Mouse (Mus musculus) liver, postnatal 0 days (tissue): ENCODE results near the gene B4gat1. TPM values are rescaled to one million over a fixed set of nuclear protein-coding genes. Genes with fewer than 3 reads are reported as not detected.
"Not testable (repeated sequence)": the region's sequence is repeated elsewhere in the genome, so short reads cannot be mapped to it uniquely, and the experiment has no call there.

Source experiments
- ATAC-seq: fragments of 200-750 bp; cut with Nextera tagmentation; 2 replicates; pipeline ENCODE4 v1.8.0; 2017; ENCODE audit warnings: mild to moderate bottlenecking, moderate library complexity
- DNase-seq: peaks from one replicate; pipeline ENCODE4 v3.0.0-alpha.2; 2016
- H3K27ac ChIP-seq: fragments of 300-500 bp; sonication (generic); 2 replicates; pipeline ENCODE4 v1.5.1; 2014; ENCODE audit warnings: antibody characterized with exemption, moderate library complexity, mild to moderate bottlenecking, low read depth
- H3K27me3 ChIP-seq: fragments of 300-500 bp; sonication (generic); 2 replicates; pipeline ENCODE4 v1.6.1; 2014; ENCODE audit warnings: low read length, control low read depth, mixed read lengths; ENCODE audit not compliant: insufficient read depth
- H3K36me3 ChIP-seq: fragments of 300-500 bp; sonication (generic); replicated peaks from 2 replicates; pipeline ENCODE4 v1.6.1; 2014; ENCODE audit warnings: mild to moderate bottlenecking, control low read depth, low read length, moderate library complexity, mixed read lengths; ENCODE audit not compliant: insufficient read depth
- H3K4me1 ChIP-seq: fragments of 300-500 bp; sonication (generic); 2 replicates; pipeline ENCODE4 v1.6.1; 2014; ENCODE audit warnings: antibody characterized with exemption, mild to moderate bottlenecking, control low read depth; ENCODE audit not compliant: insufficient read depth
- H3K4me2 ChIP-seq: fragments of 300-500 bp; sonication (generic); 2 replicates; pipeline ENCODE4 v1.6.1; 2014; ENCODE audit warnings: low read depth, mild to moderate bottlenecking, low read length, moderate library complexity, mixed read lengths
- H3K4me3 ChIP-seq: fragments of 300-500 bp; sonication (generic); 2 replicates; pipeline ENCODE4 v1.5.1; 2014; ENCODE audit warnings: low read depth, low read length
- H3K9ac ChIP-seq: fragments of 300-500 bp; sonication (generic); replicated peaks from 2 replicates; pipeline ENCODE4 v1.6.1; 2014; ENCODE audit warnings: mild to moderate bottlenecking, moderate library complexity
- H3K9me3 ChIP-seq: fragments of 300-500 bp; sonication (generic); 2 replicates; pipeline ENCODE4 v1.6.1; 2016; ENCODE audit warnings: mild to moderate bottlenecking, control low read depth, low read length, mixed read lengths
- CTCF ChIP-seq: sonication (generic); IDR thresholded peaks from 2 replicates; pipeline ENCODE4 v1.5.1; 2016; ENCODE audit warnings: antibody characterized with exemption, low read depth
- EP300 ChIP-seq: IDR thresholded peaks from 2 replicates; pipeline ENCODE4 v1.6.1; 2016; ENCODE audit warnings: antibody characterized with exemption, low read depth, mild to moderate bottlenecking
- WGBS: fragments of 180-500 bp; shearing (Covaris S2); extraction: QIAGEN DNeasy Blood & Tissue Kit; methylation state at CpG from one replicate; pipeline ENCODE4 v1.1.7; 2014; ENCODE audit not compliant: insufficient replicate concordance; 5-methylcytosine and 5-hydroxymethylcytosine counted together
- polyA plus RNA-seq: library from polyadenylated mRNA; unstranded; fragments of >200 nt; fragmentation: Nextera tagmentation; extraction: Ambion mirVana; gene quantifications from 2 replicates; pipeline ENCODE4 v1.2.1, GENCODE M21; 2015

The B4gat1 gene
- polyA plus RNA-seq, 1 experiment from 2014 or later = 12.4 TPM

DNA sequence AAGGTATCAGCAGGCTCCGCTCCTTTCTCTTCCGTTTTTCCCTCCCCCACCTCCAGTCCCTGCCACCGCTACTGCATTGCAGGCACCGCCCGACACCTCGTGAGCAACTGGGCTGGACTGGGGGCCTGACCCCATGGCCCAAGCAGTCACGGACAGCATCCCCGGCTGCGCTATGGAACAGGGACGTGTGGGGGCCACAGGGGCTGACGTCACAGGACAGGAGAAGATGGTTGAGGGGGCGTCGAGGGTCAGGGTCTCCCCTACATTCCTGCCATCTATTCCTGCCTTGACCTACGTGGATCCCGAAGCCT, 46.2 kb downstream of the B4gat1 start:
- peaks cover 61% of the 10 kb centered on the region for H3K27me3 ChIP-seq
- H3K4me3 ChIP-seq = peak overlapping the region; percentile 56
- TF ChIP-seq CTCF (no peak), EP300 (no peak)

DNA sequence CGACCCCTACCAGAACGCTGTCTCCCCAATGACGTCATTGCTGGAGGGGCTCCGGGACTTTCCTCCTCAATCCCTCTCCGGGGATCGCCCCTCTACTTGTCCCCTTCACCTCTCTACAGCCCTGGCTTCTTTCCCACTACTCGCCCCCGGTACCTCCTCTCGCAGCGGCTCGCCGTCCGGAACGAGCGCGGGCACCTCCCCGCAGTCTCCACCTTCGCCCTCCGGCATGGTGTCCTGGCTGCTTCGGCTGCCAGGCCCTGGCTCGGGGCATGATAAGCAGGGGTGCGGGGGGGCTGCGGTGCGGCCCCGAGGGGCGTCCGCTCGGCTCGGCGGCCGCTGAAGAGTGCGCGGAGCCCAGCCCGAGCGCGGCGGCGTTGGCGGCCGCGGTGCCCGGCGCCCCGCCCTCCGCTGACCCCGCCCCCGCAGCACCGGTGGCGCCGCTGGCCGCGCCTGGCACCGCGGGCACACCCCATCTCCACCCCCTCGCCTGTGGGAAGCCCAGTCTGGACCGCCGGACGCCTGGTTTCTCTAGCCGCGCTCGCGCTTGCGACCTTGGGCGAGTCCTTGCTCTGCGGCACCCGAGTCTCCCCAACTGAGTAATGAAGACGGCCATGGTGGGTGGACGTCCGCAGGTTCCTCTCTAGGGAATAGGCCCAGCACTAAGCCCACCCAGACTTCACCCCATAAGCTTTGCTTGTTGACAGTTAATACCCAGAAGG, 46.7 kb downstream of the B4gat1 start, which contains the start of gene Tmem151a:
TSS of gene Tmem151a (minus strand) at position 387 of the 719 bp plus-strand sequence.
- DNase-seq (peak; percentile 59), ATAC-seq (no peak)
- peaks cover 25% of the 10 kb centered on the region for H3K4me1 ChIP-seq
- no peaks in the 10 kb centered on the region for H3K9me3 ChIP-seq
- WGBS = 2% methylated on average over 61 of the region's 69 CpGs
- no peaks in the 10 kb centered on the region for H3K36me3 ChIP-seq
- peaks cover 58% of the 10 kb centered on the region for H3K27me3 ChIP-seq
- TF ChIP-seq CTCF (no peak), EP300 (no peak)
- peak within 1 kb of the TSS; percentile 91 for H3K4me2 ChIP-seq
- H3K27ac ChIP-seq = no peak within 1 kb of the TSS
- H3K4me3 ChIP-seq = peak within 1 kb of the TSS; percentile 56
- no peak within 1 kb of the TSS; the same call in 1 of the 2 replicates for H3K9ac ChIP-seq

More for the DNA sequence above, 46.2 kb downstream of the B4gat1 start:
- Histone ChIP-seq H3K4me1 (peaks cover 25% of the 10 kb centered on the region), H3K36me3 (no peaks in the 10 kb centered on the region), H3K9me3 (no peaks in the 10 kb centered on the region), H3K27ac (no peak overlapping the region), H3K9ac (no peak overlapping the region), H3K4me2 (peak overlapping the region; percentile 91)
- DNase-seq (no peak), ATAC-seq (no peak)
- 5% methylated on average over 12 of the region's 15 CpGs for WGBS

DNA sequence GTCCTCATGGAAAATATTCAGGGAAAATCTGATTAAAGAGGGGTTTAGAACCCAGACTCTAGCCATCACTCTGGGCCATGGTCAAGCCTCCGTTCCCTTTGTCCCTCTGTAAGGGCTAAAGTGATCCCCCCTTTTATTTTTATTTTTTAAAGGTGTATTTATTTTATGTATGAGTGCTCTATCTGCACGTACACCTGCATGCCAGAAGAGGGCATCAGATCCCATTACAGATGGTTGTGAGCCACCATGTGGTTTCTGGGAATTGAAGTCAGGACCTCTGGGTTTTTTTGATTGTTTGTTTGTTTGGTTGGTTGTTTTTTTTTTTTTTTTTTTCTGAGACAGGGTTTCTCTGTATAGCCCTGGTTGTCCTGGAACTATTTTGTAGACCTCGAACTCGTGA, 47.9 kb downstream of the B4gat1 start:
- ATAC-seq, H3K4me3 ChIP-seq, H3K9me3 ChIP-seq, H3K27ac ChIP-seq, H3K4me2 ChIP-seq, H3K9ac ChIP-seq, DNase-seq, H3K36me3 ChIP-seq: not testable (repeated sequence)
- TF ChIP-seq CTCF = peak; percentile 36; the same call in 1 of the 2 replicates
- WGBS = 54% methylated on average over 4 of the region's 4 CpGs
- Histone ChIP-seq H3K4me1 (peaks cover 25% of the 10 kb centered on the region), H3K27me3 (peaks cover 48% of the 10 kb centered on the region)

DNA sequence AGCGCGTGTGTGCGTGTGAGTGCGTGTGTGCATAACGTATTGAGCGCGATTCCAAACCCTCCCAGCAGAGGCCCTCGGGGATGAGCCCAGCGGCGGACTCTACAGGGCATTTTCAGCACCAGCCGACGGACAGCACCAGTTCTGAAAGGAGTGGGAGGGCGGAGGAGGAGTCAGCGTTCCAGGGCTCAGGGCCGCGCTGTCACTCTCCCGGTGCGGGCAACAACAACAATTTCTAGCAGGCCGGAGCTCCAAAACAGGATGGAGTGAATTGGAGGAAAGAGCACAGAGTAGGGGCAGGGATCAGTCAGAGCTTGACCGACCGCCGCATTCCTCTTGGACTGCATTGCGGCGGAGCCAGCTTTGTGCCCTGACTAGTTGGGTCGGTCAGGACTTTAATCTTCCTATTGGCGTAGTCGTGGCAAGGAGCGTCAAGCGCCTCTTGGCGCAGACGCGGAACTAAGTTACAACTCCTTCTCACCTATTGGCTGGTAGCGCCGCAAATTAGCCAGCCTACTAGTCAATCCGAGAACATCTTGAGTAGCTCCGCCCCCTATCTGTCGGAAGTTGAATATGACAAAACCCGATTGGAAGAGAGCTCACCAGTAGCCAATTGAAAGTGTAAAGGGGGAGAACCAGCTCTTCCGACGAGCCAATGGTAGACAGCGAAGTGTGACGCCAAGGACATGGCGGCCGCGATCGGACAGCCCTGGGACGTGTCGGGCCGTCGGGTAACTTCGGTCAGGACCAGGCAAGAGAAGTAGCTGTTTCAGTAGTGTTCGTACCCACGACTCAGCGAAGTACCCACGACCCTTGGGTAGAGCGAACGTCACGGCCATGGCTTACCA, 49.5 kb downstream of the B4gat1 start, which contains the start of gene Yif1a:
TSS of gene Yif1a (plus strand) at position 655 of the 845 bp plus-strand sequence.
- Histone ChIP-seq H3K9me3 (no peaks in the 10 kb centered on the region), H3K4me2 (peak within 1 kb of the TSS; percentile 97), H3K4me1 (peaks cover 25% of the 10 kb centered on the region), H3K36me3 (peaks cover 8% of the 10 kb centered on the region), H3K27ac (peak within 1 kb of the TSS; percentile 89), H3K27me3 (peaks cover 33% of the 10 kb centered on the region), H3K4me3 (peak within 1 kb of the TSS; percentile 85), H3K9ac (peak within 1 kb of the TSS; percentile 79)
- ATAC-seq (peak; percentile 90), DNase-seq (peak; percentile 95)
- WGBS = under 1% methylated on average over 58 of the region's 58 CpGs
- peak; percentile 65 for TF ChIP-seq CTCF
- peak; percentile 42; the same call in 1 of the 2 replicates for TF ChIP-seq EP300

DNA sequence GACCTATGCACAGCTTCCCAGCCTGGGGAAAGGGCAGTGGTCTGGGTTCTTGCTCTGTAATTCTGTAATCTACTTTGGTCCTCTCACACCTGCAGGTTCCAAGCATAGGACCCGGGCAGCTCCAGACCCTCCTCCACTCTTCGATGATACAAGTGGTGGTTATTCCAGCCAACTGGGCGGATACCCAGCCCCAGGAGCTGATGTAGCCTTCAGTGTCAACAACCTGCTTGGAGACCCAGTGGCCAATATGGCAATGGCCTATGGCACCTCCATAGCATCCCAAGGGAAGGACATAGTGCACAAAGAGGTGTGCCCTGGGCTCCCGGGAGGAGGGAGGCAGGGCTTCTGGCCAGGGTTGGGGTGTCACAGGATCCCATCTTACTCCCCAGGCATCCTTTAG, 50.7 kb downstream of the B4gat1 start:
- TF ChIP-seq EP300 = no peak
- no peak for TF ChIP-seq CTCF
- peak overlapping the region; percentile 85 for H3K4me3 ChIP-seq
- H3K27ac ChIP-seq = no peak overlapping the region
- peaks cover 20% of the 10 kb centered on the region for H3K27me3 ChIP-seq
- DNase-seq (no peak), ATAC-seq (no peak)
- no peaks in the 10 kb centered on the region for H3K9me3 ChIP-seq
- peak overlapping the region; percentile 97 for H3K4me2 ChIP-seq
- WGBS = 81% methylated on average over 4 of the region's 4 CpGs
- H3K4me1 ChIP-seq = peaks cover 25% of the 10 kb centered on the region
- peaks cover 8% of the 10 kb centered on the region for H3K36me3 ChIP-seq
- peak overlapping the region; percentile 79; the same call in 1 of the 2 replicates for H3K9ac ChIP-seq

Other genes starting within 250 kb of the B4gat1 start
- 15.2 and 17.3 TPM in 2 replicates for gene Rbm4, start 244.9 kb upstream of the B4gat1 start, polyA plus RNA-seq
- gene Gm21992, start 227.2 kb upstream of the B4gat1 start, polyA plus RNA-seq = 8.2 and 13.1 TPM in 2 replicates
- 14.6 and 16.4 TPM in 2 replicates for gene Rbm14, start 227.2 kb upstream of the B4gat1 start, polyA plus RNA-seq
- gene Ccs, start 199.5 kb upstream of the B4gat1 start, polyA plus RNA-seq = 144 and 154 TPM in 2 replicates
- gene Ccdc87, start 199.5 kb upstream of the B4gat1 start, polyA plus RNA-seq = not detected in 2 replicates
- gene Ctsf, start 183.7 kb upstream of the B4gat1 start, polyA plus RNA-seq = 49.4 and 54.4 TPM in 2 replicates
- gene Actn3, start 160.9 kb upstream of the B4gat1 start, polyA plus RNA-seq = 0.20 and 5.1 TPM in 2 replicates
- gene Zdhhc24, start 160.2 kb upstream of the B4gat1 start, polyA plus RNA-seq = 4.3 and 5.4 TPM in 2 replicates
- 0.46 and 0.66 TPM in 2 replicates for gene Bbs1, start 132.2 kb upstream of the B4gat1 start, polyA plus RNA-seq
- gene Dpp3, start 110.5 kb upstream of the B4gat1 start, polyA plus RNA-seq = 28.9 and 30.6 TPM in 2 replicates
- 0.26 and 0.28 TPM in 2 replicates for gene Peli3, start 95.7 kb upstream of the B4gat1 start, polyA plus RNA-seq
- 45.4 and 48.9 TPM in 2 replicates for gene Mrpl11, start 76.7 kb upstream of the B4gat1 start, polyA plus RNA-seq
- not detected in 2 replicates for gene Npas4, start 48.5 kb upstream of the B4gat1 start, polyA plus RNA-seq
- 0.87 and 1.0 TPM in 2 replicates for gene Slc29a2, start 15.0 kb upstream of the B4gat1 start, polyA plus RNA-seq
- gene AC124502.3, start 65 bp downstream of the B4gat1 start, polyA plus RNA-seq = 0.19 and 0.31 TPM in 2 replicates
- gene Brms1, start 2.5 kb downstream of the B4gat1 start, polyA plus RNA-seq = 20.7 and 22.6 TPM in 2 replicates
- 0.21 and 0.36 TPM in 2 replicates for gene Rin1, start 11.7 kb downstream of the B4gat1 start, polyA plus RNA-seq
- 2.0 and 2.4 TPM in 2 replicates for gene Cd248, start 29.3 kb downstream of the B4gat1 start, polyA plus RNA-seq
- 0.79 and 0.96 TPM in 2 replicates for gene Tmem151a, start 46.7 kb downstream of the B4gat1 start, polyA plus RNA-seq
- 84.0 and 87.5 TPM in 2 replicates for gene Yif1a, start 49.7 kb downstream of the B4gat1 start, polyA plus RNA-seq
- gene Cnih2, start 59.7 kb downstream of the B4gat1 start, polyA plus RNA-seq = 0.15 and 0.18 TPM in 2 replicates
- gene Rab1b, start 68.2 kb downstream of the B4gat1 start, polyA plus RNA-seq = 86.0 and 90.6 TPM in 2 replicates
- 1.3 and 1.5 TPM in 2 replicates for gene Klc2, start 79.7 kb downstream of the B4gat1 start, polyA plus RNA-seq
- gene Pacs1, start 234.3 kb downstream of the B4gat1 start, polyA plus RNA-seq = 2.6 and 3.3 TPM in 2 replicates